Mouse (Mus musculus): ENCODE data around the gene Yrdc.

Gene Yrdc

DNA sequence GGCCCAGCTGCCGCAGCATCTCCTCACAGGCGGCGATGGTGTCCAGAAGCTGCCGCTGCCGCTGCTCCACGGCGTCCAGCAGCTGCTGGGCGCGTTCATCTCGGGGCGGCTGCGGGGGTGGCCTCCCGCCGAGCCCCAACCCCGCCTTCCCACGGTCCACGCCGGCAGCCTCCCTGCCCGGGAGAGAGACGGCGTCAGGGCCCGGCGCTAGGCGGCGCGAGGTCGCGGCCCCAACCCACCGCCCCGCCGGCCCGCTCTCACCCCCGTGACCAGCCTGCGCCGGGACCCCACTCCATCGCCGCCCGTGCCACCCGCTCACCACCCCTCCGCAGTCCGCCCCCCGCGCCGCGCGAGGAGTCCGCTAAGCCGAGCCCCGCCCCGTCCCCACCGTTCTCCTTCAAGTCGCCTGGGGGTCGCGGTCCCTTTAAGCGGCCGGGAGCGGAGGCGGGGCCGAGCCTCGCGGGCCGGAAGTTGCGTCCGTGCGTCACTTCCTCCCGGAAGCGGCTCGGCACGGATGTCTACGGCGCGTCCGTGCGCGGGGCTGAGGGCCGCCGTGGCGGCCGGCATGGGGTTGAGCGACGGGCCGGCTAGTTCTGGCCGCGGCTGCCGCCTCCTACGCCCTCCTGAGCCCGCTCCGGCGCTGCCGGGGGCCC, at the start of gene Yrdc:
Yrdc (plus strand) TSS at position 419 of the 653 bp plus-strand sequence.
- DNase-seq, result peak; percentile 94

DNA sequence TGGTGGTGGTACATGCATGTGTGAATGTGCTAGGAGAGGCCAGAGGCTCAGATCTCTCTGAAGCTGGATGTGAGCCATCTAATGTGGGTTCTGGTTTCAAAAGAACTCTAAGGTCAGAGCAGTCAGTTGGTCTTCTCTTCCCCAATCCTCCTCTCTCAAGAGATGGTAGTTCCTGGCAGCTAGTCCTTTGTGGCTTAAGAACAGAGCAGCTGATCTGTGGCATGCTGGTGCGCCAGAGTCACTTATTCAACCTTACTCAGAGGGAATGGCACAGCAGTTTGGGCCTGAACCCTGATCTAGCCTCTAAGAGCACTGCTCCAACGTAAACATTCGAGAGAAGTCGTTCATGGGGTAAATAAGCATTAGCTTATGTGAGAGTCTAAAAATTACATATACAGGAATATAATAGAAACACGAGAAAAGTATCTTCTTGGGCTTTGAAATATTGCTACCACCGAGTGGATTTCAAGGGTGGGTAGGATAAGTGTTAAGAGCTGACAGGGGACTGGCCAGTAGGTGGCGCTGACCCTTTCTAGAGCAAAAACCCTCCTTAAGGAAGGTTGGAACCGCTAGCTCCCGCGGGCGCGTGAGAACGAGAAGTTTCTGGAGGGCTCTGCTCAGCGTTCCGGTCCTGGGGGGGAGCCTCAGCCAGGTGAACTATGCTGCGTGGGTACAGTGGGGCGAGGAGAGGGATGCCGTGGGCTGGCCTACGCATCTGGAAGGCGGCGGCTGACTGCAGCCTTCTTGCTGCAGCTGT, 48.7 kb upstream of the Yrdc start, which contains the start of gene Mtf1:
Mtf1 (plus strand) TSS at position 553 of the 757 bp plus-strand sequence.
- DNase-seq, result peak; percentile 99

DNA sequence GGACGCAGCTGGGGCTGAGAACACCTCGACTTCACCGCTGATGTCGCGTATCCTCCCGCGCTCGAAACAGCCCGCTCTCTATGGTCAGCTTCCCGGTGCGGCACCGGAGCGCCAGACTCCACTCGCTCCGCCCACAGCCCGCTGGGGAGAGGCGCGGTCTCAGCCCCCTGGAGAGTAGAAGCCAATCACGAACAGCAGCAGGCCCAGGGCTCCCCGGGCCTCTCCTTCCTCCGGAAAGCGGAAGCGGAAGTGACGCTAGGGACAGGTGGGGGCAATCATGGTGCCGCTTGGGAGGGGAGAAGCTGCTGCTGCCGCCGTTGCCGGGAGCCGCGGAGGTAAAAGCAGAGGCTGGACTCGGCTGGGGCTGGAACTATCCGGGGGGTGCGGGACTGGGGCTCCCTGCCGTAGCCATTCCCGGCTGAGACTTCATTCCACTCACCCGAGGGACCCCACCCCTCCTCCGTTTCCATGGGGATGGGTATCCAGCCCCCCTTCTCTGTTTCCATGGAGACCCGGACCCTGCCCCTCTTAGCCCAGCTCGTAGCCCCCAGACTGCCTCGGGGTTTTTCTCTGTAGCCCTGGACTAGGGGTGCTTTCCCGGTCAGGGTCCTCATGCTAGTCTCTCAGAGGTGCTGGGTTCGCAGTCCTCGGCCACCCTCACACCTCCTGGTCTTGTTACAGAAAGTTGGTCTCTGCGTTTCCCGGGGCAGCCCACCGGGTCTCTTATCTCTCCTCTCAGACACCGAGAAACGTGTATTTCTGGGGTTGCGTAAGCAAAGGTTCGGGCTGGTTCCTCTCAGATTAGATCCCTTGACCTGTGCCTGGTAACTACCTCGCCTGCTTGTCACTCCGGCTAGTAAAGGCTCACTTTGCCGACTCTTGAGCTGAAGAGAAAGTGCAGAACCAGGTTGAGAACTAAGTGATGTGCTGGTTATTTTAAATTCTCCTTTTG, 47.9 kb upstream of the Yrdc start:
- DNase-seq, result peak; percentile 93

DNA sequence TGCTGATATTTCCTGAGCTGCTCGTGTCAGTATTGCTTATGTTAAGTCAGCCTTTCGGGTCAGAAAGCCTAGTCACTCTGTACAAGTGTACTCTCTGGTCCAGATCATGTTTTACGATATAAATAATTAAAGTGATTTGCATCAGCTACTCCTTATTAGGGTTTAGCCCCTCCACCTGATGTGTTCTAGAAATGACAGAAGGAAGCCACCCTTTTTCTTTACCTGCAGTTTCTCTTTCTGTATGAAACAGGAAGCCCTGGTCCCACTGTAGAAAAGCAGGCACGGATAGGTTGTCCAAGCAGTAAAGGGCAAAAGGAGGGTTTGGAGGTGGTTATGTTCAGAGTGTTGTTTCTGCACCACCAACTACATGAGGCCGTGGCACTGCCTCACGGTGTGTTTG, 47.1 kb upstream of the Yrdc start:
- no peak for DNase-seq

DNA sequence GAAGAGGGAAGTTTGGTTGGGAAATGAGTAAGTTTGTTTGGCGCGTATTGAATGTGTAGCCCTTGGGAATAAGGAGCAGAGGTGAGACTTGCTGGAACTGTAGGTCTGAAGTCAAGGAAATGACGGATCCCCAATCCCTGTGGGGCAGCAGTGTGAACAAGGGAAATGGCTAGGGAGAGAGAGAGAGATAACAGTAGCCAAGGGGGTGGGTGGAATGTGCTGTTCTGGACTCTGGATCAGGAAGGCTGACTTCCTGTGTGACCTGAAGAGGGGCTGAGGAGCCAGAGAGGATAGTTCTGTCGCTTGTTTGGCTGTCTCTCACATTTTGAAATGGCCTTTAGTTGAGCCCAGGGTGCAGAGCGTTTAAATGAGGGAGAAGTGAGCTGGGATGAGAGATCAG, 42.0 kb upstream of the Yrdc start:
- DNase-seq, result no peak

GRCm38 (mm10) chr4:124809136-124809883, 41.2 kb upstream of the Yrdc start:
- no peak for DNase-seq

GRCm38 (mm10) chr4:124810056-124810455, 40.4 kb upstream of the Yrdc start:
- DNase-seq, result no peak

- peak; percentile 20 for DNase-seq
Observed at GRCm38 (mm10) chr4:124811347-124811975, 39.0 kb upstream of the Yrdc start.

- no peak for DNase-seq
Observed at GRCm38 (mm10) chr4:124815901-124816300, 34.6 kb upstream of the Yrdc start.

GRCm38 (mm10) chr4:124817803-124818202, 32.7 kb upstream of the Yrdc start:
- DNase-seq, result no peak

- no peak for DNase-seq
Observed at GRCm38 (mm10) chr4:124818832-124819231, 31.6 kb upstream of the Yrdc start.

DNA sequence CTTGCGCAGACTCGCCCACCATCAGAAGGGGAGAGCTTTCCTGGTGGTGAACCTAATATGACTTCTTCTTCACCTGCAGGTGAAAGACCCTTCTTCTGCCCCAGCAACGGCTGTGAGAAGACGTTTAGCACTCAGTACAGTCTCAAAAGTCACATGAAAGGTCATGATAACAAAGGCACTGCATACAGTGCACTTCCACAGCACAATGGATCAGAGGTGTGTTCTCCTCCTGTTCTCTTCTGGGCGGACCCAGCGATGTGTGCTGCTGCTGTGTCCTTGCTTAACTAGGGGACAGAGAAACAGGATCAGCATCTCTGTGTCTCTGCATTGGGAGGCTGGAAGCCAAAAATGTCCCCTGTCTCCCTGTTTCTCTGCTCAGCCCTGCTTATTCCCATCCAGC, 25.5 kb upstream of the Yrdc start:
- DNase-seq, result no peak

DNA sequence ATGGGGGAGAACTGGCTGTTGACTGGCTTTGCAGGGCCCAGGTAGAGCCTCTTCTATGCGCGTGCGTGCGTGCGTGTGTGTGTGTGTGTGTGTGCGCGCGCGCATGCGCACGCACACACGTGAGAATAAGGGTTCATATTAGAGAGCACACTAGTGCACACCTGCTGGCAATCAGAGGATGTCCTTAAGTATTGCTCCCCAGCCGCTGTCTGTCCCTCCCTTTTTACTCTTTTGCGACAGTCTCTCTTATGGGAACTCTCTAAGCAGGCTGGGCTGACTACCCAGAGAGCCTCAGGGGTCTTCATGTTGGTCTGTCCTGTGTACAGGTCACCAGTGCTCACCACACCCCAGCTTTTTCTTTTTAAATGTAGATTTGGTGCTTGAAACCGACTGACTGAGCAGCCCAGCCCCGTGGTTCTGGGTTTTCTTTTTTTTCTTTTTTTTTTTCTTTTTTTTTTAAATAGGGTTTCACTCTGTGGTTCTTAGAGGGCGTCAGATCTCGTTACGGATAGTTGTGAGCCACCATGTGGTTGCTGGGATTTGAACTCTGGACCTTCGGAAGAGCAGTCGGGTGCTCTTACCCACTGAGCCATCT, 25.0 kb upstream of the Yrdc start:
- DNase-seq, result no peak

DNA sequence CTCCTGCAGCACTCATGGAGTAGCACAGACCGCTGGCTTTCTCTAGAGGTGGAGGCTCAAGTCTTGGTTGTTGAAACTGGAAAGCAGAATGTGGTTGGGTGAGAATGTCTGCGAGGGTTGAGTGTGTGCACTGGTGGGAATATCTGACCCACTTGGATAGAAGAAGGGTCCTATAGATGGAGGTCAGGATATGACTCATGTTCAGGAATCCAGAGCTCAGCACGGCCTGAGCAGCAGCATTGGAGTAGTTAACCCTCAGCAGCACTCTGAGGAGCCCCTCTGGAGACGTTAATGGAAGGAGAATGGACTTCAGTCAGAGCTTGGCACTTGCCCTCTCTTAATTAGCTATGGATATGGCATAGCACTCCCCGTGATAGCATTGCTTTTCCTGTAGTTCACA, 20.8 kb upstream of the Yrdc start:
- DNase-seq, result no peak

DNA sequence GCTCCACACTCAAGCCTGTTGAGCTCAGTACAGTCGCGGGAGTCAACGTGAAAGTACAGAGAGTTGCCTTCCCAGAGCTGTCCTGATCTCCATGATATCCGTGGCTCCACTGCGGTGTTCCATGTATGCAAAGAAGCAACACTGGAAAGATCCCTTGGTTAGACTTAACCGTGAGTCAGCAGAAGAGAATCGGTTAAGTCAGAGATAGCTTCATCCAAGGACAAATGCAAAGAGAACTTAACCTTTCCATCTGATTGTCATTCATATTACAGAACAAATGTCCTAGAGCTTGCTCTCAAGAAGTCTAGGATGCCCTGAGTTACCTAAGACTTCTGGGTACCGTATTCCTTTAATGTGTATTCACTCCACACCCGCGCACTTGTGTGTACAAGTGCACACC, 17.7 kb upstream of the Yrdc start:
- no peak for DNase-seq

GRCm38 (mm10) chr4:124838035-124838700, 12.3 kb upstream of the Yrdc start:
- DNase-seq, result no peak

DNA sequence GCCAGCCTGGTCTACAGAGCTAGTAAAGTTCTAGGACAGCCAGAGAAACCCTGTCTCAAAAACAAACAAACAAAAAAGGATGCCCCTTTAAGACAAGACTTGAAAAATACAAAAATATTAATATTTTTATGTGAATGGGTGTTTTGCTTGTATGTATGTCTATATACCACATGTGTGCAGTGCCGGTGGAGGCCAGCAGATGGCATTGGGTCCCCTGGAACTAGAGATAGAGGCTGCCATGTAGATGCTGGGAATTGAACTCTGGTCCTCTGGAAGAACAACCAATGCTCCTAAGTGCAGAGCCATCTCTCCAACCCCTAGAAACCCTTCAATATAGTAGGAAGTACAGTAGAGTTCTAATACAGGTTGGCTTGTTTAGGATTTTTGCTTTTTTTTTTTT, 9.5 kb upstream of the Yrdc start:
- DNase-seq, result no peak

- DNase-seq, result peak; percentile 26
Observed at GRCm38 (mm10) chr4:124843493-124843892, 7.0 kb upstream of the Yrdc start.

GRCm38 (mm10) chr4:124847573-124847972, 2.9 kb upstream of the Yrdc start:
- peak; percentile 86 for DNase-seq

DNA sequence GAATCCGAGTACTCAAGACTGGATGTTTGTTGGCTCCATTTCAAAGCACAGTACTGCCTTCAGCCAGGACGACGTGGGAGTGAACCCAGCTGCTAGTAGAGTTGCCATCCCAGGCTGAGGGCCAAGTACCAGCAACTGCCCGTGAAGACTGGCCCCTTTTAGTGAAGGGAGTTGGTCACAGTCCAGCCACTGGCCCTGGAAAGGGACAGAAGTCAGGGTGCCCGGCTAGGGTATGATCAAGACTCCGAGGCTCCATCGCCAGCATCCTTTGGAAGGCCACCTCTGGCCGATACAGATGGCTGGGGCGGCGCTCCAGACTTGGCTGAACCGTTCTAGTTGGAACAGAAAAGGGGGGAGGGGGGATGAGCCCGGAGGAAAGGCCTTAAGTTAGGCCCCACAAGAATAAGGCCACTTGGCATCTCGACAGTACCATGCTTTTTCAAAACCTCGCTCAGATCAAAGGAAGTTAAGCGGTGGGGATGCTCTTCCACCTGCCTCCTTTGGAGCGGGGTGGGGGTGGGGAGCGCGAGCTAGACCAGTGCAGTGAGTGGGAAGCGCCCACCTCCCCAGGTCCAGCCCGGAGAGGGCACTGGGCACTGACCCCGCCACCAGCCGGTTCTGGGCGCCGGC, 733 bp upstream of the Yrdc start:
- DNase-seq, result peak; percentile 73
